Mouse (Mus musculus) ES-Bruce4 (cell line): ENCODE results near the gene Smyd1.

Source experiments
- EP300 ChIP-seq: IDR thresholded peaks from 2 replicates; pipeline ENCODE4 v1.6.1; 2011; ENCODE audit warnings: low read depth, low read length; ENCODE audit not compliant: insufficient read depth
- POLR2A ChIP-seq: IDR thresholded peaks from one replicate; pipeline ENCODE4 v1.8.1; 2011; ENCODE audit warnings: low read length; ENCODE audit not compliant: insufficient read depth

DNA sequence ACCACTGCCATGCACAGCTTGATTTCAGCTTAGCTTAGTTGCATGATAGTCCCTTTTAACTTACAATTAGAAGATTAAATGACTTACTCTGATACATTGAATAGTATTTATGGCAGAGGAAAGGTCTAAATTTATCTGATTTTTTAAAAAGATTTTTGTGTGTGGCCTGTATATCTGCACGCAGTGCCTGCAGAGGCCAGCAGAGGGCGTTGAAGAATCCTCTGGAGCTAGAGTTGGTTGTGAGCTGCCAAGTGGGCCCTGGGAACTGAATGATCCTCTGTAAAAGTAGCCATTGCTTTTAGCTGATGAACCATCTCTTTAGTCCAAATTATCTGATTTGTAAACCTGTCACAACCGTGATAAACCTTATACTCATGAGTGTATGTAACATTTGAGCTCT is 23.3 kb downstream of the Smyd1 start:
- TF ChIP-seq POLR2A (no peak), EP300 (no peak)
